Mouse (Mus musculus) midbrain, embryonic 11.5 days (tissue): ENCODE results near the gene Prkce. TPM values are rescaled to one million over a fixed set of nuclear protein-coding genes. Genes with fewer than 3 reads are reported as not detected.

Source experiments
- ATAC-seq: fragments of 200-750 bp; cut with Nextera tagmentation; 2 replicates; pipeline ENCODE4 v1.8.0; 2017; ENCODE audit warnings: moderate TSS enrichment, moderate library complexity; ENCODE audit not compliant: low FRiP score
- DNase-seq: peaks from one replicate; pipeline ENCODE4 v3.0.0; 2015; ENCODE audit warnings: low spot score; ENCODE audit errors: missing footprints
- H3K27ac ChIP-seq: fragments of 300-500 bp; sonication (generic); 2 replicates; pipeline ENCODE4 v1.5.1; 2014; ENCODE audit warnings: low read depth, low read length
- H3K27me3 ChIP-seq: fragments of 300-500 bp; sonication (generic); 2 replicates; pipeline ENCODE4 v1.6.1; 2014; ENCODE audit warnings: mild to moderate bottlenecking, low read length, moderate library complexity, mixed read lengths; ENCODE audit not compliant: control insufficient read depth, insufficient read depth
- H3K36me3 ChIP-seq: fragments of 300-500 bp; sonication (generic); 2 replicates; pipeline ENCODE4 v1.6.1; 2014; ENCODE audit warnings: mild to moderate bottlenecking, low read length, moderate library complexity, mixed read lengths; ENCODE audit not compliant: control insufficient read depth, insufficient read depth
- H3K4me1 ChIP-seq: fragments of 300-500 bp; sonication (generic); 2 replicates; pipeline ENCODE4 v1.6.1; 2014; ENCODE audit warnings: low read length; ENCODE audit not compliant: control insufficient read depth, insufficient read depth
- H3K4me2 ChIP-seq: fragments of 300-500 bp; sonication (generic); 2 replicates; pipeline ENCODE4 v1.6.1; 2014; ENCODE audit warnings: mild to moderate bottlenecking, moderate library complexity
- H3K4me3 ChIP-seq: fragments of 300-500 bp; sonication (generic); 2 replicates; pipeline ENCODE4 v1.5.1; 2014; ENCODE audit warnings: low read depth, low read length
- H3K9ac ChIP-seq: fragments of 300-500 bp; sonication (generic); 2 replicates; pipeline ENCODE4 v1.6.1; 2014; ENCODE audit warnings: low read length
- H3K9me3 ChIP-seq: fragments of 300-500 bp; sonication (generic); 2 replicates; pipeline ENCODE4 v1.6.1; 2016; ENCODE audit warnings: low read length; ENCODE audit not compliant: control insufficient read depth
- WGBS: fragments of 180-500 bp; shearing (Covaris S2); extraction: QIAGEN DNeasy Blood & Tissue Kit; methylation state at CpG from one replicate; pipeline ENCODE4 v1.1.7; 2014; 5-methylcytosine and 5-hydroxymethylcytosine counted together
- polyA plus RNA-seq: library from polyadenylated mRNA; unstranded; fragments of >200 nt; fragmentation: Nextera tagmentation; extraction: Ambion mirVana; gene quantifications from 2 replicates; pipeline ENCODE4 v1.2.1, GENCODE M21; 2014

The Prkce gene
- polyA plus RNA-seq, 1 experiment from 2014 or later: 3.5 TPM

DNA sequence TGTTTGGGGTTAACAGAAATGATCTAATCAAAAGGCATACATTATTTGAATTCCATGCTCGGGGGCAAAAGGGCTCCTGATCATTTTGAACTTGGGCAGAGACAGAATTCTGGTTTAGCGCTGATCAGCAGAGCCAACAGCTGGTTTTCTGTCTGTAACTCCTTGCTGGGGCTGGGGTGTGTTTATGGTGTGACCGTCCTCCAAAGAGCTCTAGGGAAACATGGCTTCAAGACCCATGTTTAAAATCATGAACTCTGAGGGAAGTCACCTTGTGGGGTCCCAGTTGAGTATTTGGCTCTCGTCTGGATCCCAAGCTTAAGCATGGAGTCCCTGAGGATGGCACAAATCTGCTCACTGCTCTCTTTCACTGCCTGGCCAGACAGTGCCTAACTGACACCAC lies 183.7 kb downstream of the Prkce start:
- no peak overlapping the region for H3K4me3 ChIP-seq
- no peak overlapping the region for H3K4me2 ChIP-seq
- no peaks in the 10 kb centered on the region for H3K27me3 ChIP-seq
- no peaks in the 10 kb centered on the region for H3K9me3 ChIP-seq
- H3K27ac ChIP-seq: no peak overlapping the region
- WGBS: 88% methylated on average over 4 of the region's 4 CpGs
- ATAC-seq (no peak), DNase-seq (no peak)
- no peak overlapping the region for H3K9ac ChIP-seq
- H3K36me3 ChIP-seq: no peaks in the 10 kb centered on the region
- H3K4me1 ChIP-seq: peaks cover 3% of the 10 kb centered on the region; the same call in 1 of the 2 replicates

DNA sequence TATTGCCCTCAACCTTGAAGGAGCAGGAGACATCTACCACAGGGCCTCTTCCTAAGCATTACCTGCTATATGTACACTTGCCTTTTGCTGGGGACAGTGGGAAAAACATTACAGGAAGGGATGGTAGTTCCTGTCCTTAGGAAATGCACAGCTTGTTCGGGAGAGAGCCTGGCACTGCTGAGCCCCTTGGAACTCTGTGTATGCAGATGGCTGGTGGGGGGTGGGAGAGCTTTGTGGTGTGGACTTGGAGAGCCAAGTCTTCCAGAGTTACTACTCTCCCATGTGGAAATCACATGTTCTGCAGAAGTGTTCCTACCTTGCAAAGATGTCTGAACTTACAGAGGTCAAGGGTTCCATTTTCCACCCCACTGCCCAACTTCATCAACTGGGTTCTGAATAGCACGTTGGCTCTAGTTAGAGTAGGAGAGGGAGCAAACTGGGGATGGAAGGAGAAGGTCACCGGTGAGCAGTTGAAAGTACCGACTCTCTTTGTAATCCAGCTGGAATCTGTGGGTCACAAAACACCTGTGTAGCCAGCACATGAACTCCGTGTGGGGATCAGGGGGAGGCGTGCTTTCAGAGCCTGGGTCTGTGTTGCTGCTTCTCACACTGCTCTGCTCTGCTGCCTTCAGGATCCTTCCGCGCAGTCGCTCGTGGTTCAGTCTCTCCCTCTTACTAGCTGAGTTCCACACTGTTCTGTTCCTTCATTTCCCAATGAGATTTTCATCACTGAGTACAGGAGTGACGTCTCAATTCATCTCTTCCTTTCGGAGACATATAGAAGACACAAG lies 184.9 kb downstream of the Prkce start:
- H3K4me2 ChIP-seq: no peak overlapping the region
- H3K9ac ChIP-seq: no peak overlapping the region
- H3K4me1 ChIP-seq: peaks cover 3% of the 10 kb centered on the region; the same call in 1 of the 2 replicates
- no peak overlapping the region for H3K27ac ChIP-seq
- no peak overlapping the region for H3K4me3 ChIP-seq
- DNase-seq: no peak
- no peaks in the 10 kb centered on the region for H3K27me3 ChIP-seq
- H3K9me3 ChIP-seq: no peaks in the 10 kb centered on the region
- H3K36me3 ChIP-seq: no peaks in the 10 kb centered on the region
- WGBS: 87% methylated on average over 12 of the region's 12 CpGs
- ATAC-seq: no peak

DNA sequence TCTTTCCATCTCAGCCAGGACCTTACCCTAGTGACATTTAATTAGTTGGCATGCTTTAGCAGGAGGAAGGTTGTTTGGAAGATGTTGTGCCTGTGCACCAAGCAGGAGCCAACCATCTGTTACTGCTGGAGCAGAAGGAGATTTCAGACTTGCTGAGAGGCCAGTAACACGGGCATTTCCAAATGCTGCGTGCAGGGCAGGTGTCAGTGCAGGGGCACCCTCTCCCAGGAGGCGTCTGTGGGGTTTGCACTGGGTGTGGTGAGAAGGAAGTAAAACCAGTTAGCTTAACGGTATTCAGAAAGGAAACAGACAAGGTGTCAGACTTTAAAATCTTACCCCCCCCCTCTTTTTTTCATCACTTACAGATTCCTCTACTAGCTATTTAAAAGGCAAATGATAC lies 186.1 kb downstream of the Prkce start:
- ATAC-seq: no peak
- Histone ChIP-seq H3K4me3 (no peak overlapping the region), H3K27ac (no peak overlapping the region), H3K9me3 (no peaks in the 10 kb centered on the region), H3K36me3 (no peaks in the 10 kb centered on the region), H3K4me2 (no peak overlapping the region), H3K4me1 (peaks cover 3% of the 10 kb centered on the region; the same call in 1 of the 2 replicates), H3K27me3 (no peaks in the 10 kb centered on the region), H3K9ac (no peak overlapping the region)
- 74% methylated on average over 4 of the region's 4 CpGs for WGBS
- DNase-seq: no peak

DNA sequence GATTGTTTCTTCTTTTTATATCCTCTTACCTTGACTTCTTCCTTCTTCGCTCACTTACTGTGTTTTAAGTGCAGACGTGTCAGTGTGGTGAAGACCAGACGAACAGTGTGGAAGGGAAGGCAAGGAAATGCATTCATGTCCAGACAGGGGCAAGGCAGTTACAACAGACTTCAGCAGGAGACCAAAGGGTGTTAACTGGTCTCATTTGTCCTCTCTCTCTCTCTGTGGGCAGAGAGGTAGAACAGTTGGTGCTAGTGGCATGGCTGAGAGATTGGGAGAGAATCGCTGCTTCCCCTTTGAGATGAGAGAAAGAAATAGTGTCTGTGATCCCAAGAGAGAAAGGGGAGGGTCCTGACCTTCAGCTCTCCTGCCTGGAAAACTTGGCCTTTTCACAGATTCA lies 186.5 kb downstream of the Prkce start:
- ATAC-seq: no peak
- H3K36me3 ChIP-seq: no peaks in the 10 kb centered on the region
- DNase-seq: no peak
- H3K4me1 ChIP-seq: peaks cover 3% of the 10 kb centered on the region; the same call in 1 of the 2 replicates
- no peak overlapping the region for H3K27ac ChIP-seq
- 82% methylated on average over 4 of the region's 4 CpGs for WGBS
- H3K9ac ChIP-seq: no peak overlapping the region
- H3K4me2 ChIP-seq: no peak overlapping the region
- no peaks in the 10 kb centered on the region for H3K9me3 ChIP-seq
- no peak overlapping the region for H3K4me3 ChIP-seq
- no peaks in the 10 kb centered on the region for H3K27me3 ChIP-seq

DNA sequence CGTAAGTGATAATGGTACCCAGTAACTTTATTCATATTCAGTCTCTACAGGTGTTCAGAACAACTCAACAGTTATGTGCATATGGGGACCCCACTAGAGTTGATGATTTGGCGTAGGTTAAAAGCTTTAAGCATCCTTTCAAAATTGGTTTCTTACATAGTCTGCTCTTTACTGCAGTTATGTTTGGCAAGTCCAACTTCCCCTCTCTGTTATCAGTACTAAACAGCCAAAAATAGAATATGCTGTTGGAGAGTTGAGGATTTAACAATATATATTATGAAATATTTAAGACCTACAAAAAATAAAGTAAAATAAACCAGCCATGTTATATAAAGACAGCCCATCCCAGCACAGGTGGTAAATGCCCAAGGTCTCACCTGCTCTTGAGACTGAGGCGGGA lies 187.3 kb downstream of the Prkce start:
- 86% methylated on average over 3 of the region's 3 CpGs for WGBS
- no peak overlapping the region for H3K4me3 ChIP-seq
- H3K27me3 ChIP-seq: no peaks in the 10 kb centered on the region
- DNase-seq (no peak), ATAC-seq (no peak)
- H3K36me3 ChIP-seq: no peaks in the 10 kb centered on the region
- no peaks in the 10 kb centered on the region for H3K9me3 ChIP-seq
- no peak overlapping the region for H3K9ac ChIP-seq
- H3K27ac ChIP-seq: no peak overlapping the region
- no peak overlapping the region for H3K4me2 ChIP-seq
- H3K4me1 ChIP-seq: peaks cover 3% of the 10 kb centered on the region; the same call in 1 of the 2 replicates

DNA sequence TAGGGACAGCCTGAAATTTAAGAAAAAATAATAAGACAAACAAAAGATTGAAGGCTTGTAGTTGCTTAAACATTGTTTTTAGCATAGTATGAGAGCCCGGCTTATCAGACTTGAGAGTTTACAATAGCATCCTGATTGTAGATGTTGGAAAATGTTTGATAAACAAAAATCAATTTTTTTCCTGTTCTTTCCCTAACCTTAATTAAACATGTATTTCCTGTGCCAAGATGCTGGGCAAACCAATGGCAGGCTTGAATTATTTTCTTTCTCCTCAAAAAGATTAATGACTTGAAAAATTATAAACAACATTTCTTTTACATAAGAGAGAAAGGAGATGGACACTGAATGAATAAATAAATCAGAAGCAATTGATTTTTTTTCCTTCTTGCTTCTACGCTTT lies 187.7 kb downstream of the Prkce start:
- Histone ChIP-seq H3K4me3 (no peak overlapping the region), H3K27me3 (no peaks in the 10 kb centered on the region), H3K9ac (no peak overlapping the region), H3K36me3 (no peaks in the 10 kb centered on the region), H3K4me2 (no peak overlapping the region), H3K27ac (no peak overlapping the region), H3K9me3 (no peaks in the 10 kb centered on the region), H3K4me1 (peaks cover 3% of the 10 kb centered on the region; the same call in 1 of the 2 replicates)
- ATAC-seq: no peak
- 95% methylated on average over 2 of the region's 2 CpGs for WGBS
- no peak for DNase-seq

DNA sequence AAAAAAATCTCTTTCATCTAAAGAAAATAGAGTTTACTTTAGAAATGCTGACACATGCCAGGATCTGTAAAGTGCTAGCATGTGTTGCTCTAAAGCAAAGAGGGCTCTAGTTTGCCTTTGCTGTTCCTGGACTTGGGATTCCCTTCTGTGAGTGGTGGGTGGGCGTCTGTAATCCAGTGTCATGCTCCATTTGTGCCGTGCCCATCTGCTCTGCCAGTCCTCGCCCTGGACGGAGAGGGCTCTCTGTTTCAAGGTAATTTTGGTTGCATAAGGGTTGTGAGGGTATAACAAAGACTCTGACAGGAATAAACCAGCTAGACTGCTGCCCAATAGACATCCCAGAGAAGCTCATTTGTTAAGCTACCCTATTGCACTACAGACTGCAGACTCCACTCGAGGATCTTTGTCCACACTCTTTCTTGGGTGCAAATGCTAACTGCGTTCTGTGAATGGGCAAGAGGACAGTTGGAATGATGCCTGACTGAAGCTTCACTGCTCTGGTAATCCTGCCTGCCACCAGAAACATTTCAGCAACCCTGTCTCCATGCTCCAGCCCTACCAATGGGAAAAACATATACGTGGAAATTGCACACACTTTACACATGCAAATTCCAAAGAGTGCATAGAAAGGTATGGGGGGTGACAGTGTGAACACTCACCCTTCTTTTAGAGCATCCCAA lies 188.3 kb downstream of the Prkce start:
- peaks cover 3% of the 10 kb centered on the region; the same call in 1 of the 2 replicates for H3K4me1 ChIP-seq
- H3K27ac ChIP-seq: no peak overlapping the region
- no peak overlapping the region for H3K4me3 ChIP-seq
- no peaks in the 10 kb centered on the region for H3K9me3 ChIP-seq
- no peak for DNase-seq
- WGBS: 61% methylated on average over 7 of the region's 7 CpGs
- H3K36me3 ChIP-seq: no peaks in the 10 kb centered on the region
- no peaks in the 10 kb centered on the region for H3K27me3 ChIP-seq
- no peak overlapping the region for H3K4me2 ChIP-seq
- H3K9ac ChIP-seq: no peak overlapping the region
- ATAC-seq: no peak

DNA sequence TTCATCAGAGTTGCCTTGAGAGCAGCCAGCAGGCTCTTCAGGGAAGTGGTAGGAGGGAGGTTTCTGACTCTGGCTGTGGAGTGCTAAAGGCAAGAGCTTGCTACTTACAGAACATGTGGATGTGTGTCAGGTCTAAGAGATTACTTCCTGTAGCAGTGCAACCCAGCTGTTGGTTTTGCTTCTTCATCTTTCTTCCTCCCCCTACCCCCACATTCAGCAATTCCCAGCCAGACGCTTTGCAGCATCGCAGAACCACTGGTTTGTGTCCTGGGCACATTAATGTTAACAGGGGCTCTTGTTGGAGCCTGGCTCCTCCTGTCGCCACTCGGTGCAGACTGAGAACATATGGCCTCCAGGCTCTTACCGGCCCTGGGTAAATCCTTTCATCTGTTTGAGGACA lies 190.8 kb downstream of the Prkce start:
- Histone ChIP-seq H3K9me3 (no peaks in the 10 kb centered on the region), H3K27ac (no peak overlapping the region), H3K36me3 (no peaks in the 10 kb centered on the region), H3K9ac (no peak overlapping the region), H3K4me2 (no peak overlapping the region), H3K4me1 (peaks cover 3% of the 10 kb centered on the region; the same call in 1 of the 2 replicates), H3K4me3 (no peak overlapping the region), H3K27me3 (no peaks in the 10 kb centered on the region)
- WGBS: 77% methylated on average over 5 of the region's 5 CpGs
- ATAC-seq: no peak
- no peak for DNase-seq

DNA sequence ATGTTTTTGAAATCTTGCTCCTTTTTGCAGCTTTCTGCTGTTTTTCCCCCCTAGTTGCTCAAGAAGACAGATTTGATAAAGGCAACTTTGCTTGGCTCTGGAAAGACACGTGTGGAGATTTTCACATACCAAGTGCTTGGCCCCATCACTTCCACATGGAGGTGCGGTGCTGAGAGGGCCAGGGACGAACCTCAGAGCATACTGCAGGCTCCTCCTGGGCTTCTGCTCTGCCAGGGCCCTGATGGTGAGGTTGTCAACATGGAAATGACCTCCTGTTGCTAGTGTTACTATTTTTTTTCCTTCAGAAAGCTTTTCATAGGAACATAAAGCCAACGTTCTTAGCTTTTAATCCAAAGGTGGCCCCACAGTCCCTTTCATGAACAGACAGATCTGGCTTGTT lies 191.3 kb downstream of the Prkce start:
- Histone ChIP-seq H3K27ac (no peak overlapping the region), H3K4me1 (peaks cover 3% of the 10 kb centered on the region; the same call in 1 of the 2 replicates), H3K27me3 (no peaks in the 10 kb centered on the region), H3K4me2 (no peak overlapping the region), H3K36me3 (no peaks in the 10 kb centered on the region), H3K9ac (no peak overlapping the region), H3K4me3 (no peak overlapping the region), H3K9me3 (no peaks in the 10 kb centered on the region)
- WGBS: 70% methylated on average over 4 of the region's 4 CpGs
- DNase-seq (no peak), ATAC-seq (no peak)
